23 mouse cellular contexts compared by ENCODE assay signal in genomic region chr10:69225471-69225870, GRCm38 (mm10). TPM values are rescaled to one million over a fixed set of nuclear protein-coding genes. Genes with fewer than 3 reads are reported as not detected.
"Had no signal": no experiment of that assay in that cellular context is flagged by ENCODE, and none has a peak within 500 bp of the region (broad histone marks: within the 10 kb centered on the region; RNA-seq: fewer than 3 reads in every experiment).

No protein-coding gene starts in this region.

- H3K27ac ChIP-seq: hindbrain, embryonic 10.5 days; hindbrain, embryonic 12.5 days; hindbrain, embryonic 14.5 days; intestine, embryonic 15.5 days; layer of hippocampus, adult 2 months; left cerebral cortex, adult 2 months; limb, embryonic 10.5 days; limb, embryonic 12.5 days; liver, embryonic 13.5 days had no signal

- H3K9ac ChIP-seq: hindbrain, embryonic 12.5 days; hindbrain, embryonic 14.5 days; intestine, embryonic 15.5 days; limb, embryonic 12.5 days; liver, embryonic 13.5 days had no signal

- H3K4me3 ChIP-seq: hindbrain, embryonic 10.5 days; hindbrain, embryonic 12.5 days; intestine, embryonic 15.5 days; layer of hippocampus, adult 2 months; left cerebral cortex, adult 2 months; limb, embryonic 10.5 days; limb, embryonic 12.5 days; liver, embryonic 13.5 days had no signal

- ATAC-seq: forebrain, embryonic 16.5 days; hindbrain, embryonic 16.5 days; inflammation-experienced regulatory T-cells, adult 6 months; intestine, embryonic 15.5 days; intestine, postnatal 0 days had no signal

- H3K27me3 ChIP-seq: hindbrain, embryonic 12.5 days; intestine, embryonic 15.5 days; limb, embryonic 12.5 days; liver, embryonic 13.5 days had no signal

- DNase-seq: gastrocnemius, postnatal 14 days; heart, postnatal 10 days; heart, postnatal 4 days; kidney, adult 18-20 months; kidney, adult 8-10 months; kidney, postnatal 10 days; kidney, postnatal 25 days; kidney, postnatal 4 days; liver; liver, embryonic 13.5 days had no signal

- H3K9me3 ChIP-seq: hindbrain, embryonic 10.5 days; hindbrain, embryonic 12.5 days; intestine, embryonic 15.5 days; limb, embryonic 10.5 days; limb, embryonic 12.5 days; liver, embryonic 13.5 days had no signal

- H3K4me1 ChIP-seq: hindbrain, embryonic 12.5 days; limb, embryonic 10.5 days; limb, embryonic 12.5 days had no signal

- H3K4me2 ChIP-seq: hindbrain, embryonic 12.5 days; hindbrain, embryonic 14.5 days; intestine, embryonic 15.5 days; limb, embryonic 12.5 days; liver, embryonic 11.5 days; liver, embryonic 13.5 days had no signal

RNA-seq across cellular contexts. Expression of gene A930033H14Rik, which starts 12.6 kb away (rescaled TPM):
- polyA plus RNA-seq: inflammation-experienced regulatory T-cells, adult 6 months had no signal
